Mouse (Mus musculus) embryonic fibroblast, embryonic 13.5 days (primary cell): ENCODE data around the gene Epo.

Experiments used
- CTCF ChIP-seq: IDR thresholded peaks from 2 replicates; pipeline ENCODE4 v1.5.1; 2011; ENCODE audit warnings: mild to moderate bottlenecking, control low read depth, low read length, moderate library complexity, borderline replicate concordance; ENCODE audit not compliant: insufficient read depth
- POLR2A ChIP-seq: IDR thresholded peaks from 2 replicates; pipeline ENCODE4 v1.6.1; 2011; ENCODE audit warnings: low read depth, mild to moderate bottlenecking, control low read depth, low read length, moderate library complexity

GRCm38 (mm10) chr5:137574470-137574901, 41.4 kb upstream of the Epo start:
- TF ChIP-seq POLR2A (no peak), CTCF (no peak)
